Mouse (Mus musculus): Measurements from ENCODE around the gene Clybl.

GRCm38 (mm10) chr14:122246919-122247859, 65.7 kb downstream of the Clybl start:
- TF ChIP-seq POLR2A (IDR thresholded peaks at IDR 0.05; ENCODE audit: extremely low read depth, insufficient read depth, low read length) (no peak), CTCF (IDR thresholded peaks at IDR 0.05; ENCODE audit: low read depth, low read length) (no peak)
